Mouse (Mus musculus): ENCODE data around the gene Adamts1. TPM values are rescaled to one million over a fixed set of nuclear protein-coding genes. Genes with fewer than 3 reads are reported as not detected.

The Adamts1 gene
- polyA plus RNA-seq, 1 experiment: 29.3 TPM

- H3K4me3 ChIP-seq (ENCODE audit: insufficient read depth, low read depth, low read length): no peak overlapping the region
- H3K27me3 ChIP-seq (replicated peaks; ENCODE audit: control insufficient read depth, insufficient read depth, low read length): no peaks in the 10 kb centered on the region
- DNase-seq: peak; percentile 36
- peaks cover 9% of the 10 kb centered on the region; the same call in 1 of the 2 replicates for H3K36me3 ChIP-seq (ENCODE audit: control insufficient read depth, insufficient read depth, low read length)
- peaks cover 22% of the 10 kb centered on the region; the same call in 1 of the 2 replicates for H3K4me1 ChIP-seq (ENCODE audit: control insufficient read depth, insufficient read depth, low read length)
- TF ChIP-seq POLR2A (IDR thresholded peaks at IDR 0.05; ENCODE audit: low read depth, low read length) (no peak), CTCF (conservative IDR thresholded peaks at IDR 0.05; ENCODE audit: insufficient read depth, insufficient read length, low read depth, low read length) (no peak)
- H3K27ac ChIP-seq (ENCODE audit: insufficient read depth, low read depth, low read length): no peak overlapping the region
- WGBS: 68% methylated on average over 7 of the region's 7 CpGs
Observed at GRCm38 (mm10) chr16:85798334-85798733, 4.6 kb downstream of the Adamts1 start.

DNA sequence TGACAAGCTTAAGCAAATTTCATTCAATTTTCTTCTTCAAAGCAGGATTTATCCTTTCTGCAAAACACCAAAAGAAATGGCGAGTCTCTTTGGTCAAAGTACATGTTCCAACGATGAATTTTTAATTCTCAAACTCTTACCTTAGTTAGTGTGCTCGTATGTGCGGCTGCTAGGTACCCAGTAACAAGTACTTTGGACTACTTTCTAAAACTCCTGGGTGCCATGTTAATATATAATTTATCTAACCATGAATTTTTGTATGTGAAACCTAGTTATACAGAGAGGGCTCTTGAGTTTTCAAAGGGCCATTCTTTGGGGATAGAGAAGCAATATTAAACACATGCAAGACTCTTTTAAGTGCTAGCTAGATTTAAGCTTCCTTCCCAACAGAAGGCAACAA, 5.8 kb downstream of the Adamts1 start:
- peak; percentile 65 for DNase-seq
- Histone ChIP-seq H3K4me1 (ENCODE audit: control insufficient read depth, insufficient read depth, low read length) (peaks cover 22% of the 10 kb centered on the region; the same call in 1 of the 2 replicates), H3K27me3 (replicated peaks; ENCODE audit: control insufficient read depth, insufficient read depth, low read length) (no peaks in the 10 kb centered on the region), H3K36me3 (ENCODE audit: control insufficient read depth, insufficient read depth, low read length) (peaks cover 9% of the 10 kb centered on the region; the same call in 1 of the 2 replicates), H3K27ac (ENCODE audit: insufficient read depth, low read depth, low read length) (peak overlapping the region; percentile 67; the same call in 1 of the 2 replicates), H3K4me3 (ENCODE audit: insufficient read depth, low read depth, low read length) (no peak overlapping the region)
- no peak for TF ChIP-seq POLR2A (IDR thresholded peaks at IDR 0.05; ENCODE audit: low read depth, low read length)
- no peak for TF ChIP-seq CTCF (conservative IDR thresholded peaks at IDR 0.05; ENCODE audit: insufficient read depth, insufficient read length, low read depth, low read length)
- 74% methylated on average over 4 of the region's 4 CpGs for WGBS

- Histone ChIP-seq H3K4me3 (ENCODE audit: insufficient read depth, low read depth, low read length) (no peak overlapping the region), H3K27ac (ENCODE audit: insufficient read depth, low read depth, low read length) (no peak overlapping the region), H3K36me3 (ENCODE audit: control insufficient read depth, insufficient read depth, low read length) (peaks cover 9% of the 10 kb centered on the region; the same call in 1 of the 2 replicates), H3K4me1 (ENCODE audit: control insufficient read depth, insufficient read depth, low read length) (peaks cover 22% of the 10 kb centered on the region; the same call in 1 of the 2 replicates), H3K27me3 (replicated peaks; ENCODE audit: control insufficient read depth, insufficient read depth, low read length) (no peaks in the 10 kb centered on the region)
- 96% methylated on average over 7 of the region's 7 CpGs for WGBS
- DNase-seq: no peak
- no peak for TF ChIP-seq CTCF (conservative IDR thresholded peaks at IDR 0.05; ENCODE audit: insufficient read depth, insufficient read length, low read depth, low read length)
- no peak for TF ChIP-seq POLR2A (IDR thresholded peaks at IDR 0.05; ENCODE audit: low read depth, low read length)
Observed at GRCm38 (mm10) chr16:85795731-85796130, 7.2 kb downstream of the Adamts1 start.

DNA sequence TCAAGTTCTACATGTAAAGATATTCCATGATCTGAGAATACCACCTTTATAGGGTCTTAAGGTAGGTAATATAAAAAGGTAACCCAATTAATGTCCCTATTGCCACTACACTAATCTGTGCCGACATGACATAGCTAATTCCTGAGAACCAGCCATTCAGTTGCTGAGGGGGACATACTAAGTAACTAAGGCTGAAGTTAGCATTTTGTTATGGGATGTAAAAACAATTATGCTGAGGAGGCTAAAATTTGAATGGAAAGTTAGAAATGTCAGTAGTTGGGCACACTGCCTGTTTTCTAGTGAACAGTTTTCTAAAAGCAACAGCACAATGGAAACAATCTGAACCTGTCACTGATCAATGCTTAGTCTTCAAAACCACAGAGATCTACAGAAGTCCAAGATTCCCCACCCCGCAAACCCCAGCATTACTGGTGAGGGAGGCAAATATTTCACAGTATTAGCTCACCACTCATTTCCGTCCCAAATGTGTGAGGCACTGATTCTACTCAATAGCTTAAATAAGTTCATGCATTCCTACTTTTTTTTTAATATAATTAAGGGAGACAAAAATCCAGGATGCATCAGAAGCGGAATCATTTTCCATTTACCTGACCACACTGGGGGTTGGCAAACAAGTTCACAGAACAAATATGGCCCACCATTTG, 9.6 kb downstream of the Adamts1 start:
- WGBS: 74% methylated on average over 4 of the region's 4 CpGs
- Histone ChIP-seq H3K36me3 (ENCODE audit: control insufficient read depth, insufficient read depth, low read length) (peaks cover 4% of the 10 kb centered on the region; the same call in 1 of the 2 replicates), H3K4me3 (ENCODE audit: insufficient read depth, low read depth, low read length) (no peak overlapping the region), H3K27ac (ENCODE audit: insufficient read depth, low read depth, low read length) (no peak overlapping the region), H3K27me3 (replicated peaks; ENCODE audit: control insufficient read depth, insufficient read depth, low read length) (no peaks in the 10 kb centered on the region), H3K4me1 (ENCODE audit: control insufficient read depth, insufficient read depth, low read length) (peaks cover 13% of the 10 kb centered on the region; the same call in 1 of the 2 replicates)
- no peak for DNase-seq
- no peak for TF ChIP-seq POLR2A (IDR thresholded peaks at IDR 0.05; ENCODE audit: low read depth, low read length)

DNA sequence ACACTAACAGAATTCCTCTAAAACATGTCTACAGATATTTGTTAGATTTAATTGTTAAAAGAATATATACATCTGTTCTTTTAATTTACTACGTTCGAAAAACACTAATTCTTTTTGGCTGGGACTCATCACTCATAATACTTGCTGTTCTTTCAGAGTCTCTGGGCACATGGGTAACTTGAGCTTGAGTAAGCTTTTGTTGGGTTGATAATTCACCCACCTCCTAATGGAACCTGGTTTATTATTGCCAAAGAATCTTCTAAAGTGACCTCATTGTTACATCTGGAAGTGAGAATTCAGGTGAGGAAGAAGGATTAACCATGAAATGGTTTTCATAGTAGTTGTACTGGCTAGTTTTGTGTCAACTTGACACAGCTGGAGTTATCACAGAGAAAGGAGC, 21.8 kb downstream of the Adamts1 start:
- peak; percentile 77 for DNase-seq
- Histone ChIP-seq H3K36me3 (ENCODE audit: control insufficient read depth, insufficient read depth, low read length) (no peaks in the 10 kb centered on the region), H3K27me3 (replicated peaks; ENCODE audit: control insufficient read depth, insufficient read depth, low read length) (no peaks in the 10 kb centered on the region), H3K4me3 (ENCODE audit: insufficient read depth, low read depth, low read length) (no peak overlapping the region), H3K27ac (ENCODE audit: insufficient read depth, low read depth, low read length) (no peak overlapping the region), H3K4me1 (ENCODE audit: control insufficient read depth, insufficient read depth, low read length) (peaks cover 4% of the 10 kb centered on the region; the same call in 1 of the 2 replicates)
- 43% methylated on average over 2 of the region's 2 CpGs for WGBS
- no peak for TF ChIP-seq POLR2A (IDR thresholded peaks at IDR 0.05; ENCODE audit: low read depth, low read length)
- no peak for TF ChIP-seq CTCF (conservative IDR thresholded peaks at IDR 0.05; ENCODE audit: insufficient read depth, insufficient read length, low read depth, low read length)

GRCm38 (mm10) chr16:85779775-85780174, 23.1 kb downstream of the Adamts1 start:
- Histone ChIP-seq H3K27ac (ENCODE audit: insufficient read depth, low read depth, low read length) (no peak overlapping the region), H3K4me3 (ENCODE audit: insufficient read depth, low read depth, low read length) (no peak overlapping the region), H3K27me3 (replicated peaks; ENCODE audit: control insufficient read depth, insufficient read depth, low read length) (no peaks in the 10 kb centered on the region), H3K4me1 (ENCODE audit: control insufficient read depth, insufficient read depth, low read length) (peaks cover 4% of the 10 kb centered on the region; the same call in 1 of the 2 replicates), H3K36me3 (ENCODE audit: control insufficient read depth, insufficient read depth, low read length) (no peaks in the 10 kb centered on the region)
- peak; percentile 57 for DNase-seq
- no peak for TF ChIP-seq POLR2A (IDR thresholded peaks at IDR 0.05; ENCODE audit: low read depth, low read length)
- TF ChIP-seq CTCF (conservative IDR thresholded peaks at IDR 0.05; ENCODE audit: insufficient read depth, insufficient read length, low read depth, low read length): no peak

DNA sequence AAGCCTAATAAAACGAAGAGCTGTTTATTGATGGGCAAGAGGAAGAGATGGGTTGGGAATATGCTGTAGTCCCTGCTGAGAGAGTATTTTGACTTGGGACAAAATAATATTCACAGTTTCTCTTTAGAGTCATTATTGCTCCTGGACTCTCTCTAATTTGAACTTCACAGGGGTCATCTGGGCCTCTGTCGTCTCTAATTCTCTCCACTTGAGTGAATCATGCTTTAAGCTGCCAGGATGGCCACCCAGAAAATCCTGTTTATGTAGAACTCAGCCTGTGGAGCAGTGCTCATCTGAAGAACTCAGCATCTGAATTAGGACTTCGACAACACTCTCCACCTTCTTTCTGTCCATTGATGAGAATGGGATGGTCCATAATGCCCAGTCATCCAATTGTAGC, 30.6 kb downstream of the Adamts1 start:
- 64% methylated on average over 3 of the region's 3 CpGs for WGBS
- Histone ChIP-seq H3K27me3 (replicated peaks; ENCODE audit: control insufficient read depth, insufficient read depth, low read length) (no peaks in the 10 kb centered on the region), H3K4me3 (ENCODE audit: insufficient read depth, low read depth, low read length) (no peak overlapping the region), H3K4me1 (ENCODE audit: control insufficient read depth, insufficient read depth, low read length) (no peaks in the 10 kb centered on the region), H3K36me3 (ENCODE audit: control insufficient read depth, insufficient read depth, low read length) (no peaks in the 10 kb centered on the region), H3K27ac (ENCODE audit: insufficient read depth, low read depth, low read length) (no peak overlapping the region)
- no peak for TF ChIP-seq CTCF (conservative IDR thresholded peaks at IDR 0.05; ENCODE audit: insufficient read depth, insufficient read length, low read depth, low read length)
- no peak for TF ChIP-seq POLR2A (IDR thresholded peaks at IDR 0.05; ENCODE audit: low read depth, low read length)
- DNase-seq: no peak
